Mouse (Mus musculus) midbrain, embryonic 16.5 days (tissue): Measurements from ENCODE around the gene Agr2. TPM values are rescaled to one million over a fixed set of nuclear protein-coding genes. Genes with fewer than 3 reads are reported as not detected.

ENCODE experiments used
- ATAC-seq: fragments of 200-750 bp; cut with Nextera tagmentation; 2 replicates; pipeline ENCODE4 v1.8.0; 2017; ENCODE audit warnings: moderate TSS enrichment
- H3K27ac ChIP-seq: fragments of 300-500 bp; sonication (generic); 2 replicates; pipeline ENCODE4 v1.5.1; 2014; ENCODE audit warnings: mild to moderate bottlenecking, low read length, mixed read lengths
- H3K27me3 ChIP-seq: fragments of 300-500 bp; sonication (generic); 2 replicates; pipeline ENCODE4 v1.6.1; 2014; ENCODE audit warnings: low read depth, low read length, mixed read lengths; ENCODE audit not compliant: control insufficient read depth, insufficient read depth
- H3K36me3 ChIP-seq: fragments of 300-500 bp; sonication (generic); 2 replicates; pipeline ENCODE4 v1.6.1; 2014; ENCODE audit warnings: mild to moderate bottlenecking, low read length, moderate library complexity, mixed read lengths; ENCODE audit not compliant: control insufficient read depth, insufficient read depth
- H3K4me1 ChIP-seq: fragments of 300-500 bp; sonication (generic); 2 replicates; pipeline ENCODE4 v1.6.1; 2014; ENCODE audit warnings: mild to moderate bottlenecking, low read length, mixed read lengths; ENCODE audit not compliant: control insufficient read depth, insufficient read depth
- H3K4me2 ChIP-seq: fragments of 300-500 bp; sonication (generic); 2 replicates; pipeline ENCODE4 v1.6.1; 2014; ENCODE audit warnings: mild to moderate bottlenecking, low read length, mixed read lengths
- H3K4me3 ChIP-seq: fragments of 300-500 bp; sonication (generic); 2 replicates; pipeline ENCODE4 v1.5.1; 2014; ENCODE audit warnings: low read depth, mild to moderate bottlenecking, low read length, moderate library complexity, mixed read lengths
- H3K9ac ChIP-seq: fragments of 300-500 bp; sonication (generic); 2 replicates; pipeline ENCODE4 v1.6.1; 2014; ENCODE audit warnings: low read depth, low read length, mixed read lengths
- H3K9me3 ChIP-seq: fragments of 300-500 bp; sonication (generic); replicated peaks from 2 replicates; pipeline ENCODE4 v1.6.1; 2014; ENCODE audit warnings: mild to moderate bottlenecking, low read length, mixed read lengths; ENCODE audit not compliant: control insufficient read depth, poor library complexity, severe bottlenecking
- WGBS: fragments of 180-500 bp; shearing (Covaris S2); extraction: QIAGEN DNeasy Blood & Tissue Kit; methylation state at CpG from one replicate; pipeline ENCODE4 v1.1.7; 2014; 5-methylcytosine and 5-hydroxymethylcytosine counted together
- polyA plus RNA-seq: library from polyadenylated mRNA; unstranded; fragments of >200 nt; fragmentation: Nextera tagmentation; extraction: Ambion mirVana; gene quantifications from 2 replicates; pipeline ENCODE4 v1.2.1, GENCODE M21; 2015

Gene Agr2
- polyA plus RNA-seq, 1 experiment from 2014 or later, result 0.23 TPM

DNA sequence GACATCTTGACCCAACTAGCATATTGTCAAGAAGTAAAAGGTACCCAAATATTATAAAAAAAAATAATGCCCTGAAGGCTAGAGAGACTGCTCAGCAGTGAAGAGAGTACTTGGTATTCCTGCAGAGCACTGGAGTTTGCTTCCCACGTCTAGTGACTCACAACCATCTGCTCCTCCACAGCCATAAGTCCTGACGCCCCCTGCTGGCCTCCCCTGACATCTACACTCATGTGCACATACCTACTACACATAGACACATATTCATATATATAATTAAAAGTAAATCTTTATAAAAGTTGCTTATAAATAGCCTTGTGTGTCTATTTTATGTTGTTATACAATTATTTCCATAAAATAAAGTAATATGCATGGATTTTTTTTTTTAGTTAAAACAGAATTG, 25.1 kb downstream of the Agr2 start:
- no peaks in the 10 kb centered on the region for H3K27me3 ChIP-seq
- peaks cover 2% of the 10 kb centered on the region; the same call in 1 of the 2 replicates for H3K4me1 ChIP-seq
- no peak overlapping the region for H3K4me3 ChIP-seq
- H3K27ac ChIP-seq, result no peak overlapping the region
- H3K36me3 ChIP-seq, result peaks cover 35% of the 10 kb centered on the region
- no peak overlapping the region for H3K9ac ChIP-seq
- H3K9me3 ChIP-seq, result no peaks in the 10 kb centered on the region
- ATAC-seq, result no peak
- WGBS, result 97% methylated on average over 2 of the region's 2 CpGs
- no peak overlapping the region for H3K4me2 ChIP-seq

- Histone ChIP-seq H3K27me3 (no peaks in the 10 kb centered on the region), H3K9me3 (no peaks in the 10 kb centered on the region), H3K9ac (no peak overlapping the region), H3K4me3 (no peak overlapping the region), H3K36me3 (peaks cover 34% of the 10 kb centered on the region), H3K27ac (no peak overlapping the region), H3K4me1 (peaks cover 2% of the 10 kb centered on the region; the same call in 1 of the 2 replicates), H3K4me2 (no peak overlapping the region)
- 89% methylated on average over 4 of the region's 4 CpGs for WGBS
- no peak for ATAC-seq
Measured at GRCm38 (mm10) chr12:36019572-36019971, 26.9 kb downstream of the Agr2 start.

GRCm38 (mm10) chr12:36020081-36020480, 27.4 kb downstream of the Agr2 start:
- ATAC-seq, result no peak
- H3K4me3 ChIP-seq, result no peak overlapping the region
- no peaks in the 10 kb centered on the region for H3K27me3 ChIP-seq
- 89% methylated on average over 3 of the region's 3 CpGs for WGBS
- no peaks in the 10 kb centered on the region for H3K9me3 ChIP-seq
- no peak overlapping the region for H3K4me2 ChIP-seq
- H3K27ac ChIP-seq, result no peak overlapping the region
- peaks cover 32% of the 10 kb centered on the region for H3K36me3 ChIP-seq
- peaks cover 2% of the 10 kb centered on the region; the same call in 1 of the 2 replicates for H3K4me1 ChIP-seq
- H3K9ac ChIP-seq, result no peak overlapping the region

GRCm38 (mm10) chr12:36020710-36021109, 28.0 kb downstream of the Agr2 start:
- no peak for ATAC-seq
- Histone ChIP-seq H3K4me2 (no peak overlapping the region), H3K27ac (no peak overlapping the region), H3K36me3 (peaks cover 25% of the 10 kb centered on the region), H3K9ac (no peak overlapping the region), H3K27me3 (no peaks in the 10 kb centered on the region), H3K4me1 (peaks cover 2% of the 10 kb centered on the region; the same call in 1 of the 2 replicates), H3K9me3 (no peaks in the 10 kb centered on the region), H3K4me3 (no peak overlapping the region)
- WGBS, result 73% methylated on average over 2 of the region's 2 CpGs

GRCm38 (mm10) chr12:36026126-36026525, 33.4 kb downstream of the Agr2 start:
- Histone ChIP-seq H3K9ac (no peak overlapping the region), H3K27me3 (no peaks in the 10 kb centered on the region), H3K36me3 (peaks cover 3% of the 10 kb centered on the region; the same call in 1 of the 2 replicates), H3K9me3 (no peaks in the 10 kb centered on the region), H3K4me2 (no peak overlapping the region), H3K4me1 (peaks cover 12% of the 10 kb centered on the region), H3K27ac (no peak overlapping the region), H3K4me3 (no peak overlapping the region)
- ATAC-seq, result no peak
- 91% methylated on average over 4 of the region's 4 CpGs for WGBS

DNA sequence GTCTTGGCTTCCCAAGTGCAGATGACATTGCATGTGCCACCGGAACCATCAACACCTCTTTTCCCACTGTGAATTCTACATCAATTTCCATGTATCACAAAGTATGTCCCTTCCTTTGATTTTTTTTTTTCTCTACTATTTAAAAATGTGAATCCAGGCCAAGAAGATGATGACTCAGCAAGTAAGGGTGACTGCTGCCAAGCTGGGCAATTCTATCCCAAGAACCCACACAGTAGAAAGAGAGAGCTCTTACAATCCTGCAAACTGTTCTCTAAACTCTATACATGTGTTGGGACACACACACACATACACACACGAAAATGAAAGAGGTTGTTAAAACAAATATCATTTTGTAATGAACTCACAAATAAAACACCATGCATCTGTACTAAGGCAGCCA, 34.5 kb downstream of the Agr2 start:
- peaks cover 14% of the 10 kb centered on the region for H3K4me1 ChIP-seq
- no peak overlapping the region for H3K4me3 ChIP-seq
- no peak overlapping the region for H3K9ac ChIP-seq
- no peaks in the 10 kb centered on the region for H3K27me3 ChIP-seq
- no peaks in the 10 kb centered on the region for H3K36me3 ChIP-seq
- H3K9me3 ChIP-seq, result no peaks in the 10 kb centered on the region
- no peak overlapping the region for H3K27ac ChIP-seq
- 81% methylated on average over 2 of the region's 2 CpGs for WGBS
- H3K4me2 ChIP-seq, result no peak overlapping the region
- ATAC-seq, result no peak

DNA sequence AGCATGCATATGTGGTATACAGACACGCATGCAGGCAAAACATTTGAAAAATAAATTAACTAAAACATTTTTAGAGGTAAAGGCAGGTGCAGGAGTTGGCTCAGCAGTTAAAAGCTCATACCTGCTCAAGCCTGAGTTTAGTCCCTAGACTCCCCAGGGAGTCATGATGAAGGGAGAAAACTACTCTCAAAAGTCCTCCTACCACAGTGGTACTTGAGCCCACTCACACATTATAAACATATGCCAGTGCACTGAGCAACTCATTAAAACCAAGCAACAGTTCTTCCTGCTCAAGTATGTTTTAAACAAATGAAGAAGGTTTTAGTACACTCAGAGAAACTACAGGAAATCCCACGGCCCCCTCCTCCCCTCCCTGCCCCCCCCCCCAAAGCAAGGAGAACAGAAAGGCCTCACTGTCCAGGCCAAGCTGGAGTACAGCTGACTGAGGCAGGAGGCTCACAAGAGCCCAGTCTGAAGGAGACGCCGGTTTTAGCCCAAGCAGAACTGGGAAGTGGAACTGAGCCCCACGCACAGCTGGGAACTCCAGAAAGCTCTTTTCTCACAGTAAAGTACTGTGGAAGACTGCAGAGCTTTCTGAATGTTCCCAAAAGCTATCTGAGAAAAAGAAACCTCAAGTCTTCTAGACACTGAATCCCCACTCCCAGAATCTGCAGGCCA, 36.4 kb downstream of the Agr2 start:
- Histone ChIP-seq H3K36me3 (no peaks in the 10 kb centered on the region), H3K4me3 (no peak overlapping the region), H3K9me3 (no peaks in the 10 kb centered on the region), H3K27ac (no peak overlapping the region), H3K9ac (no peak overlapping the region), H3K27me3 (no peaks in the 10 kb centered on the region), H3K4me1 (peaks cover 12% of the 10 kb centered on the region), H3K4me2 (no peak overlapping the region)
- ATAC-seq, result no peak
- WGBS, result 74% methylated on average over 5 of the region's 5 CpGs

DNA sequence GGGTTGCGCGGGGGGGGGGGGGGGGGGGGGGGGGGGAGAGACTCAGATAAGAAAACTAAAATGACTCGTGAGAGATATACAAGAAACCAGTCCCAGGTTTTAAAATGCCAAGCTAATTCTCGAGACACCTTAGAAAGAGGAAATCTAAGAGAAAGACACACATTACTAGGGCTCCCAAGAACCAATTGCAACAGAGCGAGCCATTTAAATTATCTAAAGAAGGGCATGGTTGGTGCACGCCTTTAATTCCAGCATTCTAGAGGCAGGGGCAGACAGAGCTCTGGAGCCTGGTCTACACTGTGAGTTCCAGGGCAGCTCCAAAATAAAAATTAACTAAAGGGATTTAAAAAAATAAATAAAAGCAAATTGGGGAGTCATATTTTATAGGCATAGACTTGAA, 37.0 kb downstream of the Agr2 start:
- H3K27me3 ChIP-seq, result no peaks in the 10 kb centered on the region
- no peaks in the 10 kb centered on the region for H3K36me3 ChIP-seq
- H3K27ac ChIP-seq, result no peak overlapping the region
- WGBS, result 91% methylated on average over 4 of the region's 6 CpGs
- ATAC-seq, result no peak
- no peaks in the 10 kb centered on the region for H3K9me3 ChIP-seq
- peaks cover 12% of the 10 kb centered on the region for H3K4me1 ChIP-seq
- H3K4me2 ChIP-seq, result no peak overlapping the region
- no peak overlapping the region for H3K9ac ChIP-seq
- H3K4me3 ChIP-seq, result no peak overlapping the region

GRCm38 (mm10) chr12:36030660-36031363, 38.1 kb downstream of the Agr2 start:
- Histone ChIP-seq H3K4me3 (no peak overlapping the region), H3K27ac (no peak overlapping the region), H3K4me1 (peaks cover 12% of the 10 kb centered on the region), H3K36me3 (no peaks in the 10 kb centered on the region), H3K9me3 (no peaks in the 10 kb centered on the region), H3K27me3 (no peaks in the 10 kb centered on the region), H3K4me2 (no peak overlapping the region), H3K9ac (no peak overlapping the region)
- no peak for ATAC-seq
- 93% methylated on average over 12 of the region's 12 CpGs for WGBS
